Mouse (Mus musculus): ENCODE measurements around the gene Cep89. TPM values are rescaled to one million over a fixed set of nuclear protein-coding genes. Genes with fewer than 3 reads are reported as not detected.

Cep89 gene
- polyA plus RNA-seq, 1 experiment from 2014 or later = 30.5 TPM

DNA sequence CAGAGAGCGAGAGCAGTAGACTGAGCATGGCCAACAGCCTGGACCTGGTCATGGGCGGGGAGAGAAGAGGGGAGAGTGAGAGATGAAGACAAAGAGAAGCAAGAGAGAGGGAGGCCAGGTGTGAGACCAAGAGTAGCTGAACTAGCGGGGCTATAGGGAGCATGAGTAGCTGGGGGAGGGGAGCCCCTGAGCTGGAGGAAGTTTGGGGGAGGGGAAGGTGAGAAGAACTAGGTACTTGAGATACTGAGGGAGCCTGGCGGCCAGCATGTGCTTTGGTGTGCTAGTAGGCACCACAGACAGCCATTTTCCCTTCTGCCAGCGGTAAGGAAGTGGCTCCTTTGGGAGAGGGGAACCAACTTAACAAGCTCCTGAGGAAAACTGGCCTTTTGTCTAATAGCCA, 18.4 kb downstream of the Cep89 start:
- no peak overlapping the region for H3K27ac ChIP-seq (ENCODE audit: low read depth, low read length)
- H3K9me3 ChIP-seq (ENCODE audit: control insufficient read depth, low read length) = no peaks in the 10 kb centered on the region
- H3K9ac ChIP-seq (ENCODE audit: low read depth, low read length) = no peak overlapping the region
- no peaks in the 10 kb centered on the region for H3K27me3 ChIP-seq (replicated peaks; ENCODE audit: control insufficient read depth, insufficient read depth, low read length)
- H3K4me1 ChIP-seq (ENCODE audit: control insufficient read depth, insufficient read depth, low read depth, low read length) = no peaks in the 10 kb centered on the region
- H3K4me2 ChIP-seq (ENCODE audit: low read length) = no peak overlapping the region
- peaks cover 24% of the 10 kb centered on the region for H3K36me3 ChIP-seq (ENCODE audit: control insufficient read depth, insufficient read depth, low read length)
- 80% methylated on average over 5 of the region's 5 CpGs for WGBS
- no peak for ATAC-seq
- H3K4me3 ChIP-seq (ENCODE audit: low read length) = no peak overlapping the region

DNA sequence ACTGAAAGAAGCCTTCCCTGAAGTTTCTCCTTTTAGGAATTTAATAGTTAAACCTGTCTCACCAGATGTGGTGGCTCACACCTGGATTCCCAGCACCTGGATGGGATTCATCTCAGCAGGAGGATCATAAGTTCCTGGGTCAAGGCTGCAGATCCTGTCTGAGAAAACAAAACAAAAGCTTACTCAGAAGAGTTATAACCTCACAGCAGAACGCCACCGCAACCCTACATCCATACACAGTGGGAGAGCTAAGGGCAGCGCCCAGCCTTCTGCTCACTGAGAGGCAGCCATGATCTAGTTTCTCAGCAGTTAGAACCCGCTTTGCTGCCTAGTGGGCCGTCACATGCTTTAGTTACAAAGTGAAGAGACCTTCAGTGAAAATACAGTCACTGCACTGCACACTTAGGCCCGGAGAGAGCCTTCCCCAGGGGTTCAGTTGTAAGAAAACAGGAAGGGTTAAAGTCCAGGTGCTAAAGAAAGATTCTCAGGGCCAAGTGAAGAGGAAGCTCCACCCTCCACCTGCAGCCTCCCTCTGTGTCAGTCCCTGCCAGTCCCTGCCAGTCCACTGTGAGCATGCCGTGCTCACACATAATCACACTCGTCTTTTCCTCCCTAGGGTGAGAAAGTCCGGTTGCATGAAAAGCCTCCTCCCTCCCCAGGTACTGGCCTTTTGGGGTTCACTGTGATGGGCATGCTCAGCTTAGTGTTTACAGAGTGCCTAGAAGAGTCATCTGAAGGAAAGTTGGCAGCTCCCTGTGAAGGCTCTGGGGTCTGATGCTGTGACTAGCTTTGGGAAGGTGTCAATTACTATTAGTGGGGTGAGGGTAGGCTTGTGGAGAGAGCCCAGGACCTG, 19.2 kb downstream of the Cep89 start:
- peaks cover 22% of the 10 kb centered on the region for H3K36me3 ChIP-seq (ENCODE audit: control insufficient read depth, insufficient read depth, low read length)
- ATAC-seq = no peak

DNA sequence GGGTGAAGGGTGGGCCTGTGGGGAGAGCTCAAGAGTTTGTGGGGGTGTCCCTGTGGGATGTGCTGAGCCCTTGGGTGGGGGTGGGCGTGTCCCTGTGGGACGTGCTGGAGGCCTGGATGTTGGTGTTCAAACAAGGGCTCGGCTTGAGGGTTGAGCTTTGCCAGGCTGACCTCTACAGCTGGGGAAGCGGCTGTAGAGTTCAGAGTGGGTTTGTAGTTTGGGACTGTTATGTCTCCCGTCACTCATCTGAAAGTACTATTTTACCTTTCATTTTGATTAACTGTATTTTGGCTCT, 19.8 kb downstream of the Cep89 start:
- Histone ChIP-seq H3K4me3 (ENCODE audit: low read length) (no peak overlapping the region), H3K36me3 (ENCODE audit: control insufficient read depth, insufficient read depth, low read length) (peaks cover 25% of the 10 kb centered on the region), H3K4me2 (ENCODE audit: low read length) (no peak overlapping the region), H3K4me1 (ENCODE audit: control insufficient read depth, insufficient read depth, low read depth, low read length) (no peaks in the 10 kb centered on the region), H3K9ac (ENCODE audit: low read depth, low read length) (no peak overlapping the region), H3K27me3 (replicated peaks; ENCODE audit: control insufficient read depth, insufficient read depth, low read length) (no peaks in the 10 kb centered on the region), H3K27ac (ENCODE audit: low read depth, low read length) (no peak overlapping the region), H3K9me3 (ENCODE audit: control insufficient read depth, low read length) (no peaks in the 10 kb centered on the region)
- 90% methylated on average over 5 of the region's 5 CpGs for WGBS
- ATAC-seq = no peak

More for the DNA sequence above, 19.2 kb downstream of the Cep89 start:
- no peak overlapping the region for H3K4me3 ChIP-seq (ENCODE audit: low read length)
- 84% methylated on average over 9 of the region's 9 CpGs for WGBS
- no peak overlapping the region for H3K4me2 ChIP-seq (ENCODE audit: low read length)
- H3K9ac ChIP-seq (ENCODE audit: low read depth, low read length) = no peak overlapping the region
- no peaks in the 10 kb centered on the region for H3K27me3 ChIP-seq (replicated peaks; ENCODE audit: control insufficient read depth, insufficient read depth, low read length)
- H3K9me3 ChIP-seq (ENCODE audit: control insufficient read depth, low read length) = no peaks in the 10 kb centered on the region
- no peak overlapping the region for H3K27ac ChIP-seq (ENCODE audit: low read depth, low read length)
- no peaks in the 10 kb centered on the region for H3K4me1 ChIP-seq (ENCODE audit: control insufficient read depth, insufficient read depth, low read depth, low read length)

DNA sequence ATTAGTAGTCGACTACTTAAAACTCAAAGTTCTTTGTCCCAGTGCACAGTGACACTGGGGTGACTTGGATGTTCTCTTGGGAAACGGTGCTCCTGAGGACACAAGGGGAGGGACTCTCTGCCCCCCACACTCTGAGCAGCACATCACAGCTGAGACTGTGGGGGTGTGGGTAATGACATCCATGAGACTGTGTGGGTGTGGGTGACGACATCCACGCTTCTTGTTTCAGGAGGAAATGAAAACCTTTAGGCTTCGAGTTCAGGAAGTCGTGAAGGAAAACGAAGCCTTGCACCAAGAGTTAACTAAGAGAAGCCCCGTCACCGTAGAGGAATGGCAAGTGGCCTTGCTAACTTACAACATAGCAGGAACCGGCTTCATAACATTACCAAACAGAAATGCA, 26.2 kb downstream of the Cep89 start:
- WGBS = 91% methylated on average over 10 of the region's 10 CpGs
- ATAC-seq = no peak
- Histone ChIP-seq H3K4me3 (ENCODE audit: low read length) (no peak overlapping the region), H3K4me1 (ENCODE audit: control insufficient read depth, insufficient read depth, low read depth, low read length) (no peaks in the 10 kb centered on the region), H3K9ac (ENCODE audit: low read depth, low read length) (no peak overlapping the region), H3K27ac (ENCODE audit: low read depth, low read length) (no peak overlapping the region), H3K4me2 (ENCODE audit: low read length) (no peak overlapping the region), H3K36me3 (ENCODE audit: control insufficient read depth, insufficient read depth, low read length) (peaks cover 20% of the 10 kb centered on the region), H3K9me3 (ENCODE audit: control insufficient read depth, low read length) (no peaks in the 10 kb centered on the region), H3K27me3 (replicated peaks; ENCODE audit: control insufficient read depth, insufficient read depth, low read length) (no peaks in the 10 kb centered on the region)

DNA sequence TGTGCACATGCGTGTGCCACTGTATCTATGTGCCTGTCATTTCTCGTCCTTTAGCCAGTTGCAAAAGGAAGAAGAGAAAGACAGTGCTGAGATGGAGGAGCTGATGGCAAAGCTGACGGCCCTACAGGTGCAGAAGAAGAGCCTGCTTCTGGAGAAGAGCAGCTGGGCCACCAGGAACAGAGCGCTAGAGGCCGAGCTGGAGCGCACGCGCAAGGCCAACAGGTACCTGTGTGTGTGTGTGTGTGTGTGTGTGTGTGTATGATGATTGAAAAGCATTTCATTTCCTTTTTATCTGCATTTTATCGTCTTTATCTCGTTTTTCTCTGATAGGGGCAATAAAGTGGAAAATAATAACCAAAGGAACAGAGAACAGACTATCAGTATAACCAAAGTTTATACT, 31.3 kb downstream of the Cep89 start:
- ATAC-seq = no peak
- no peaks in the 10 kb centered on the region for H3K27me3 ChIP-seq (replicated peaks; ENCODE audit: control insufficient read depth, insufficient read depth, low read length)
- H3K27ac ChIP-seq (ENCODE audit: low read depth, low read length) = no peak overlapping the region
- H3K9me3 ChIP-seq (ENCODE audit: control insufficient read depth, low read length) = no peaks in the 10 kb centered on the region
- H3K36me3 ChIP-seq (ENCODE audit: control insufficient read depth, insufficient read depth, low read length) = peaks cover 20% of the 10 kb centered on the region
- H3K4me1 ChIP-seq (ENCODE audit: control insufficient read depth, insufficient read depth, low read depth, low read length) = no peaks in the 10 kb centered on the region
- 95% methylated on average over 10 of the region's 10 CpGs for WGBS
- no peak overlapping the region for H3K4me2 ChIP-seq (ENCODE audit: low read length)
- H3K4me3 ChIP-seq (ENCODE audit: low read length) = no peak overlapping the region
- no peak overlapping the region for H3K9ac ChIP-seq (ENCODE audit: low read depth, low read length)

DNA sequence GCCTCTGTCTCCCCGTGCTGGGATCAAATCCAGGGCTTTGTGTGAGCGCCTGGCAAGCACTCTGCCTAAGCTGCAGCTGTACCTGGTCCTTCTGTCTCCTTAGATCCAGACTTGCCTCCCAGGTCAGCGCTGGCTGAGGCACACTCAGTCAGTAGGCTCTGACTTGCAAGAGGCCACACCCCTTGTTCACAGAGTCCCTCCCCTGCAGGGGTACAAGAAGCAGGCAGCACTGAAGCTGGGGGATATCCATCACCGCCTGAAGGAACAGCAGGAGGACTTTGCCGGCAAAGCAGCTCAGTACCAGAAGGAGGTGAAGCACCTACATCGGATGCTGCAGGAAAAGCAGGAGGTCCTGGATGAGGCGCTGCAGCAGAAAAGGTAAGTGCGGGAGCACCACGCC, 38.4 kb downstream of the Cep89 start:
- H3K4me1 ChIP-seq (ENCODE audit: control insufficient read depth, insufficient read depth, low read depth, low read length) = no peaks in the 10 kb centered on the region
- no peak overlapping the region for H3K27ac ChIP-seq (ENCODE audit: low read depth, low read length)
- no peaks in the 10 kb centered on the region for H3K9me3 ChIP-seq (ENCODE audit: control insufficient read depth, low read length)
- no peaks in the 10 kb centered on the region for H3K27me3 ChIP-seq (replicated peaks; ENCODE audit: control insufficient read depth, insufficient read depth, low read length)
- WGBS = 82% methylated on average over 9 of the region's 9 CpGs
- H3K9ac ChIP-seq (ENCODE audit: low read depth, low read length) = no peak overlapping the region
- no peak overlapping the region for H3K4me3 ChIP-seq (ENCODE audit: low read length)
- peaks cover 33% of the 10 kb centered on the region for H3K36me3 ChIP-seq (ENCODE audit: control insufficient read depth, insufficient read depth, low read length)
- H3K4me2 ChIP-seq (ENCODE audit: low read length) = no peak overlapping the region
- no peak for ATAC-seq

DNA sequence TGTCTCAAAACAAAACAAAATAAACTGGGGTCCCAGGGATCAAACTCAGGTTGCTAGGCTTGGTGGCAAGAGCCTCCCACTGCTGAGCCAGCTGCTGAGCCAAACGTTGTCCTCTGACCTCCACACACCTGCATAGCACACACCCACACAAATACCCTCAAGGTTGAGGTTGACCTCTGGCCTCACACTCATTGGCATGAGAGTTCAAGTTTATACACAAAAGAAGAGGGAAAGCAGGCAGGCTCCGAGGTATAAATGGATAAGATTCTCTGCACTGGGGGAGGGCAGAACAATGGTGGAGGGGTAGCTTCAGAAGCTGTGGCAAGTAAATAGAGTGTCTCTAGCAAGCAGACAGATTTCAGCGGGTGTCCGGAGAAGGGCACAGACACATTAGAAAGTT, 50.7 kb downstream of the Cep89 start:
- Histone ChIP-seq H3K27me3 (replicated peaks; ENCODE audit: control insufficient read depth, insufficient read depth, low read length) (no peaks in the 10 kb centered on the region), H3K4me3 (ENCODE audit: low read length) (no peak overlapping the region), H3K27ac (ENCODE audit: low read depth, low read length) (no peak overlapping the region), H3K4me2 (ENCODE audit: low read length) (no peak overlapping the region), H3K4me1 (ENCODE audit: control insufficient read depth, insufficient read depth, low read depth, low read length) (no peaks in the 10 kb centered on the region), H3K36me3 (ENCODE audit: control insufficient read depth, insufficient read depth, low read length) (no peaks in the 10 kb centered on the region), H3K9ac (ENCODE audit: low read depth, low read length) (no peak overlapping the region), H3K9me3 (ENCODE audit: control insufficient read depth, low read length) (peaks cover 4% of the 10 kb centered on the region)
- WGBS = 31% methylated on average over 4 of the region's 4 CpGs
- no peak for ATAC-seq

DNA sequence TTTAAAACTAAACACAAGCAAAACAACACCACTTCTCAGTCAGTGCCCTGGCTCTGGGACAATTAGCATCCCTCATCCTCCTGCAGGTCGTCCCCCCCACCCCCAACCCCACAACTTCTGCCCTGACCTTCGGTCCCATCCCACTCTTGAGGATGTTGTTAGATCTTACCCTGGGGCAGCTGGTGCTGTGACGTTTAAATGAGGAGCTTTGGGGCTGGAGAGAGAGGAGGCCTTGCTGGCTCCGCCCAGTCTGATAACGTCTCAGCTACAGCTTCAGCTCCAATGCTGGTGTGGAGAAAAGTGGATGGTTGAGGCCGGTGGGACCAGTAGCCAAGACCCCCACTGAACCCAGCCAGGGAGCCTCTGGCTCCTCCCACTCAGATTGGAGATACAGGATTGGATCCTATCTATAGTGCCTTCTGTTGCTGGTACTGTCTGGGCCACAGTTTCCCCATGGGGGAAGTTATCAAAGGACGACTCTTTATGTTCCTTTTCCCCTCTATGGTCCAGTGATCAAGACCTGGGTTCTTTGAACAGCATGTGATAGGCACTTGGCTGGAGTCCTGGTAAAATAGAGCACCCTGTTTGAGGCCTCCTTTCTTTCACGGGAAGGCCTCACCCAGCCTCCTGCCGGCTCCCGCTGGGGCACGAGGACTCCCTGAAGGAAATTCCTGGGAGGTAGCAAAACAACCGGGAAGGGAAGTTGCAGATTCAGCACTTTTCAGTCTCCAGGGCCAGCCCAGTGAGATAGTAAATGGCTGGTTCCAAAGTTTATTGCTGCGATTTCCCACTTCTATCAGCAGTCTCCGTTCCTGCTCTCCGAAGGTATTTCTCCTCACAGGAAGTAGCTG, 51.4 kb downstream of the Cep89 start, which contains the start of gene Slc7a9:
TSS of gene Slc7a9 (plus strand) at position 801 of the 851 bp plus-strand sequence.
- H3K9ac ChIP-seq (ENCODE audit: low read depth, low read length) = no peak within 1 kb of the TSS
- 28% methylated on average over 15 of the region's 15 CpGs for WGBS
- no peaks in the 10 kb centered on the region for H3K36me3 ChIP-seq (ENCODE audit: control insufficient read depth, insufficient read depth, low read length)

DNA sequence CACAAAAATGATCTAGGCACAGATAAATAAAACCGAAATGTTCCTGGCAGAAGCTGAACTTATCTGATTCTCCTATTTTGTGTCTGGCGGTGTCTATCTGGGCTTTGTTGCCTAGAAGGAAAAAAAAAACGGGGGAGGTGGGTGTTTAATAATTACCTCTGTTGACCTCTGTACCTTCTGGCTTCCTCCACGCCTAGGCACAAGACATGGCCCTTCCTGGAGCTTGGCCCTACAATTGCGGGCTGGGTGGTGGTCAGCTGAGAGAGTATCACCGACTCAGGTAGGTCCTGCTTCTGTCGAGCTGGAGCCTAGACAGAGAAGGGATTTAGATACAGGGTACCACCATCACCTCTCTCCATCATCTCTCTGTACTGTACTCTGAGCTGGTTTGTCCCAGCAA, 52.0 kb downstream of the Cep89 start:
- 77% methylated on average over 7 of the region's 7 CpGs for WGBS
- Histone ChIP-seq H3K9me3 (ENCODE audit: control insufficient read depth, low read length) (peaks cover 4% of the 10 kb centered on the region), H3K27ac (ENCODE audit: low read depth, low read length) (no peak overlapping the region), H3K27me3 (replicated peaks; ENCODE audit: control insufficient read depth, insufficient read depth, low read length) (no peaks in the 10 kb centered on the region), H3K4me1 (ENCODE audit: control insufficient read depth, insufficient read depth, low read depth, low read length) (no peaks in the 10 kb centered on the region), H3K4me2 (ENCODE audit: low read length) (no peak overlapping the region), H3K36me3 (ENCODE audit: control insufficient read depth, insufficient read depth, low read length) (no peaks in the 10 kb centered on the region), H3K9ac (ENCODE audit: low read depth, low read length) (no peak overlapping the region), H3K4me3 (ENCODE audit: low read length) (no peak overlapping the region)
- ATAC-seq = no peak

More for the DNA sequence above, 51.4 kb downstream of the Cep89 start, which contains the start of gene Slc7a9:
- no peak for ATAC-seq
- Histone ChIP-seq H3K4me1 (ENCODE audit: control insufficient read depth, insufficient read depth, low read depth, low read length) (no peaks in the 10 kb centered on the region), H3K27ac (ENCODE audit: low read depth, low read length) (no peak within 1 kb of the TSS), H3K4me3 (ENCODE audit: low read length) (no peak within 1 kb of the TSS), H3K9me3 (ENCODE audit: control insufficient read depth, low read length) (peaks cover 4% of the 10 kb centered on the region), H3K4me2 (ENCODE audit: low read length) (no peak within 1 kb of the TSS), H3K27me3 (replicated peaks; ENCODE audit: control insufficient read depth, insufficient read depth, low read length) (no peaks in the 10 kb centered on the region)
